Mouse (Mus musculus) left cerebral cortex, adult 11 months (tissue): ENCODE measurements around the gene Myb.

ENCODE experiments used
- DNase-seq: peaks from one replicate; pipeline ENCODE4 v3.0.0; 2022; ENCODE audit warnings: low spot score

Myb gene

GRCm38 (mm10) chr10:21128086-21128611 lies 32.6 kb downstream of the Myb start:
- no peak for DNase-seq

GRCm38 (mm10) chr10:21118341-21118740 lies 42.4 kb downstream of the Myb start:
- DNase-seq: no peak

- no peak for DNase-seq
Measured at GRCm38 (mm10) chr10:21114459-21114858, 46.3 kb downstream of the Myb start.

- DNase-seq: no peak
Measured at GRCm38 (mm10) chr10:21112689-21113088, 48.1 kb downstream of the Myb start.

- DNase-seq: no peak
Measured at GRCm38 (mm10) chr10:21109337-21110056, 51.3 kb downstream of the Myb start.

- DNase-seq: no peak
Measured at GRCm38 (mm10) chr10:21108796-21109195, 52.0 kb downstream of the Myb start.

GRCm38 (mm10) chr10:21108182-21108581 lies 52.6 kb downstream of the Myb start:
- no peak for DNase-seq

GRCm38 (mm10) chr10:21105206-21105605 lies 55.6 kb downstream of the Myb start:
- DNase-seq: no peak

- DNase-seq: no peak
Measured at GRCm38 (mm10) chr10:21102689-21103088, 58.1 kb downstream of the Myb start.

- no peak for DNase-seq
Measured at GRCm38 (mm10) chr10:21101948-21102347, 58.8 kb downstream of the Myb start.

GRCm38 (mm10) chr10:21100646-21101249 lies 60.0 kb downstream of the Myb start:
- no peak for DNase-seq

- no peak for DNase-seq
Measured at GRCm38 (mm10) chr10:21099515-21099914, 61.3 kb downstream of the Myb start.

- DNase-seq: no peak
Measured at GRCm38 (mm10) chr10:21095541-21095940, 65.2 kb downstream of the Myb start.

GRCm38 (mm10) chr10:21094896-21095295 lies 65.9 kb downstream of the Myb start:
- no peak for DNase-seq

GRCm38 (mm10) chr10:21093301-21093700 lies 67.5 kb downstream of the Myb start:
- DNase-seq: no peak

GRCm38 (mm10) chr10:21092501-21093270 lies 68.1 kb downstream of the Myb start:
- no peak for DNase-seq

- no peak for DNase-seq
Measured at GRCm38 (mm10) chr10:21090922-21091700, 69.7 kb downstream of the Myb start.

GRCm38 (mm10) chr10:21089541-21089940 lies 71.2 kb downstream of the Myb start:
- DNase-seq: no peak

GRCm38 (mm10) chr10:21087614-21088232 lies 73.1 kb downstream of the Myb start:
- DNase-seq: no peak

GRCm38 (mm10) chr10:21085044-21085443 lies 75.7 kb downstream of the Myb start:
- no peak for DNase-seq

GRCm38 (mm10) chr10:21083391-21083918 lies 77.3 kb downstream of the Myb start:
- DNase-seq: no peak
